Mouse (Mus musculus) testis, postnatal 10 days (tissue): ENCODE data around the gene Otx1.
A peak's percentile ranks its signal among the peaks of the same experiment; 100 is the strongest.

Source experiments
- DNase-seq: peaks from one replicate; pipeline ENCODE4 v3.0.0; 2021; ENCODE audit warnings: low spot score

Gene Otx1

DNA sequence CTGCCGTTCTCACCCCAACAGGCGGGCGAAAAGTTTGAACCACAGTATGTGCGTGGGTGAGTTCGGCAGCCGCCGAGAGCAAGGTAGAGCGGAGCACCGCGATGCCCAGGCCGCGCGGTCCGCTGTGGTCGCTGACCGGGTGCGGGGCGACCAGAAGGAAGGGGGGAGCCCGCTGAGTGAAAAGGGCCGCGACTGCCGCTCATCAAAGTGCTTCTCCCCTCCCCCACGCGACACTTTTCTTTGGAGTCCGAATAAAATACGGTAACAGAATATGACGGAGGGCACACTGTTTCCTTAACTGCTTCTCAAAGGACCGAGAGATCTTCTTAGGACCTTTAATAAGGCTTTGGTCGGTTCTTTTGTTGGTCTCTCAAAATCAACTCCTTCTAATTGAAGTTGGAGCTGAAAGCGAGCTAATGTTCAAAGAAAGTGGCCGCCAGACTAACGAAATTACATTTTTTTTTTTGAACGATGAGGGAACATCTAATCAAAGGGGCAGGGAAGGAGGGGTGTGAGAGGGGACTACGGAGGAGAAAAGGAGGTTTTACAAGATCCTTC, at the start of gene Otx1:
Gene Otx1 (minus strand): TSS at position 115 of the 558 bp plus-strand sequence.
- DNase-seq, result peak; percentile 52

GRCm38 (mm10) chr11:22050864-22051263, 48.2 kb upstream of the Otx1 start:
- no peak for DNase-seq

GRCm38 (mm10) chr11:22039854-22040426, 37.2 kb upstream of the Otx1 start:
- DNase-seq, result no peak

- no peak for DNase-seq
These were observed 31.9 kb upstream of the Otx1 start for GRCm38 (mm10) chr11:22034564-22035105.

GRCm38 (mm10) chr11:22033582-22033981, 30.9 kb upstream of the Otx1 start:
- DNase-seq, result no peak

GRCm38 (mm10) chr11:22020602-22021001, 17.9 kb upstream of the Otx1 start:
- no peak for DNase-seq

GRCm38 (mm10) chr11:22017444-22017843, 14.7 kb upstream of the Otx1 start:
- DNase-seq, result no peak

DNA sequence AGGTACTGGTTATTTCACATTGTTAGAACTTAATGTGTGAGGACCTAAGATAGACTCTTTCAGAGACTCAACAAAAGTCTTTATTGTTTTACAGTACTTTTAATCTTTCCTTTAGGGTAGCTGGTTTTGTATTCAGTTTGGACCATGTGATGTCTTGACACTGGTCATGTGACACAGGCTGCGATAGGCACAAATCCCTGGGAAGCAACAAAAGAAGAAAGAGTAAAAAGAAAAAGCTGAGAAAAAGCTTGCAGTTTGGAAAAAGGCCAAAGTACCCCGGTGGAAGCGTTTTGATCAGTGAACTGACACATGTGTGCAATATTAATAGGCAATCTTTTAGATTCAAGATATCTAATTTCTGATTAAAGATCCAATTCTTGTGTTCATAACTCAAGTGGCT, 13.6 kb upstream of the Otx1 start:
- no peak for DNase-seq

DNA sequence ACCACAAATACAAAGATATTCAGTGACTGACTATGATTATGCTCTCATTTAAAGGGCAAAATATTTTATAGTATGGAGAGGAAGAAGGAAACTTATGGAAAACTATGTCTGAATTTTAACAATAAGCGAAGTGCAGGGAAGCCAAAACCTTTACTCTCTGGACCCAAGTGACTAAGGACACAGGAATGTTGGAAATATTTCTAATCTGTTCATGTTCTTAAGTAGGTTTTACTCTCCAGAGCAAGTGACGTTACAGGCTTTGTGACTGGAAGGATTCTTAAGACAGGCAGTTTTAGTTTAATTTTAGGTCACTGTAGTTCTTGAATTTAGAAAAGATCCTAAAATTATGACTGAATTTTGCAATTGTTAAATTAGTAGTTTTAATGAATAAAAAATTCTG, 6.1 kb upstream of the Otx1 start:
- no peak for DNase-seq

GRCm38 (mm10) chr11:22008129-22008596, 5.5 kb upstream of the Otx1 start:
- no peak for DNase-seq

DNA sequence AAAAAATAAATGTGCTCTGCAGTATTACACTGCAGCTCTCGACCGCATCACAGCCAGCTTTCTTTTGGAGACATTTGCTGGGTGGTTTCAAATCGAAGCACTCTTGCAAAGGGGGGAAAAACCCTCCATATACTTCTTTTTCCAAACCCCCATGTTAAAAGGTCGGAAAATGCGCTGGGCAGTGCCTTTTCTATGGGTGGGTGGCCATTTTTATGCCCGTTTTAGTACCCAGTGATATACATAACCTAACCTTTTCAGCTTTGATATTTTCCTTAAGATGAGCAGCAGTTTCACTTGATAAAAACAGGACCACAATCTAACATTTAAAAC, 5.0 kb upstream of the Otx1 start:
- no peak for DNase-seq

DNA sequence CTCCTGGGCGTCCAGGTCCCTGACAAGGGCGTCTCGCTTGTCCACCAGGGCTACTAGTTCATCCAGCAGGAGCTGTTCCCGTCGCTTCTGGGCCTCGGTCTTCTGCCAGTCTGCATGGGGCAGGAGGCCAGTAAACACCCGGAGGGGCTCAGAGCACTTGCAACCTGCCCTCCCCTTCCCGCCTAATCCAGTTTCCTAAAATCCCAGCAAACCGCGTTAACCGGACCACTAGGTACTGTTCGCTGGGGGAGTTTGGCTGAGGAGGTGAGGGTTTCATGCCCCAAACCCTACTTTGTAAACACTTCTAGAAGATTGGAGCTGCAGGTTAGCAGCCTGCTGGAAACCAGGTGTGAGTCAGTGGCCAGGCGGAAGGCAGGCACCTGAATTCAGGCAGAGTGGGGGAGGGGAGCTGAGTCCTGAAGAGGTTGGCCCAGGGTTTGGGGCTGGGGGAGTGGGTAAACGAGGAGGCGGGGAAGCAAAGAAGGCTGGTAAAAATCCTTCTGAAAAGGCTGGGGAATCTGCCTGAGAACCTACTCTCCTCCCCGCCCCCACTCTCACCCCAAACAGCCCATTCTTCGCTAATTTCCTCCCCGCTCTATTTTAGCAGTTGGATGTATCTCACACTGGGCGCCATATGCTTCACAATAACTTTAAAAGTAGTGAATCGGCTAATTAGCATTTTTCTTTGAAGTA, 4.5 kb upstream of the Otx1 start:
- DNase-seq, result no peak

GRCm38 (mm10) chr11:22006471-22007087, 3.9 kb upstream of the Otx1 start:
- no peak for DNase-seq

GRCm38 (mm10) chr11:22005281-22005870, 2.7 kb upstream of the Otx1 start:
- no peak for DNase-seq

- DNase-seq, result peak; percentile 49
These were observed 1.7 kb upstream of the Otx1 start for GRCm38 (mm10) chr11:22004331-22004841.

- peak; percentile 47 for DNase-seq
These were observed 764 bp upstream of the Otx1 start for GRCm38 (mm10) chr11:22003341-22003981.

- DNase-seq, result no peak
These were observed 475 bp downstream of the Otx1 start for GRCm38 (mm10) chr11:22002062-22002782.

GRCm38 (mm10) chr11:22001321-22002061, 1.2 kb downstream of the Otx1 start:
- DNase-seq, result peak; percentile 62

GRCm38 (mm10) chr11:22000316-22001076, 2.2 kb downstream of the Otx1 start:
- peak; percentile 54 for DNase-seq
